Mouse (Mus musculus) spleen, adult 2 months (tissue): Measurements from ENCODE around the gene Gm20388.

ENCODE experiments used
- CTCF ChIP-seq: fragments of 200-500 bp; IDR thresholded peaks from 2 replicates; pipeline ENCODE4 v1.5.1; 2011; ENCODE audit warnings: mild to moderate bottlenecking, inconsistent platforms; ENCODE audit not compliant: insufficient read depth, insufficient read length, insufficient replicate concordance; ENCODE audit errors: extremely low read depth
- POLR2A ChIP-seq: fragments of 200-500 bp; IDR thresholded peaks from 2 replicates; pipeline ENCODE4 v1.6.1; 2011; ENCODE audit warnings: low read depth, low read length, inconsistent platforms

DNA sequence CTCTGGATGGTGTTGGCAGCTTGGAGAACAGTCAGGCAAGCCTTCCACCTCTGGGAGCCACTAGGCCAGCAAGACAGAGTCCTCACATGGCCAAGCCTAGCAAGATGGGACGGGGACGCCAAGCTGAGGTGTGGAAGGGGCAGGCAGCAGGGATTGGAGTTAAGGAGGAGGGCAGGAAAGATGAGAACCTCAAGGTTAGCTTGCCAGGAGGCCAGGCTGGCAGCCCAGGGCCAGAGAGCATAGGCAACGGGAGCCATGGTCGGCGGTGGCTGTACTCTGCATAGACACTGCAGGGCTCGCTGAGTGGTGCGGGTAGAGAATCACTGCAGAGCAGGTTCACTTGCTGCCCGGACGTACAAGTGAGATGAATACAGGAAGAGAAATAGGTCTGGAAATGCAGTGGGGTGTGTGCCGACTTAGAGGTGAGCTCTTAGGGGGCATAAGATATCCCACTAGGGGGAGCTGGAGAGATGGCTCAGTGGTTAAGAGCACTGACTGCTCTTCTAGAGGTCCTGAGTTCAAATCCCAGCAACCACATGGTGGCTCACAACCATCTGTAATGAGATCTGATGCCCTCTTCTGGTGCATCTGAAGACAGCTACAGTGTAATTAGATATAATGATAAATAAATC, 731.5 kb downstream of the Gm20388 start:
- TF ChIP-seq CTCF (no peak), POLR2A (no peak)
